Mouse (Mus musculus) hindbrain, postnatal 0 days (tissue): Measurements from ENCODE around the gene Olfr522. TPM values are rescaled to one million over a fixed set of nuclear protein-coding genes. Genes with fewer than 3 reads are reported as not detected.
"Not testable (repeated sequence)": the region's sequence is repeated elsewhere in the genome, so short reads cannot be mapped to it uniquely, and the experiment has no call there.

ENCODE experiments used
- ATAC-seq: fragments of 200-750 bp; cut with Nextera tagmentation; 2 replicates; pipeline ENCODE4 v1.8.0; 2017; ENCODE audit warnings: mild to moderate bottlenecking, moderate TSS enrichment, moderate library complexity
- DNase-seq: peaks from one replicate; pipeline ENCODE4 v3.0.0-alpha.2; 2015; ENCODE audit warnings: low spot score
- H3K27ac ChIP-seq: fragments of 300-500 bp; sonication (generic); 2 replicates; pipeline ENCODE4 v1.5.1; 2014; ENCODE audit warnings: mild to moderate bottlenecking
- H3K27me3 ChIP-seq: fragments of 300-500 bp; sonication (generic); 2 replicates; pipeline ENCODE4 v1.6.1; 2014; ENCODE audit warnings: low read length, mixed read lengths; ENCODE audit not compliant: insufficient read depth
- H3K36me3 ChIP-seq: fragments of 300-500 bp; sonication (generic); 2 replicates; pipeline ENCODE4 v1.6.1; 2014; ENCODE audit warnings: low read length, mixed read lengths; ENCODE audit not compliant: insufficient read depth
- H3K4me1 ChIP-seq: fragments of 300-500 bp; sonication (generic); 2 replicates; pipeline ENCODE4 v1.6.1; 2014; ENCODE audit warnings: antibody characterized with exemption, low read length, mixed read lengths; ENCODE audit not compliant: insufficient read depth
- H3K4me2 ChIP-seq: fragments of 300-500 bp; sonication (generic); 2 replicates; pipeline ENCODE4 v1.6.1; 2014; ENCODE audit warnings: low read depth, mild to moderate bottlenecking, low read length, moderate library complexity, mixed read lengths
- H3K4me3 ChIP-seq: fragments of 300-500 bp; sonication (generic); 2 replicates; pipeline ENCODE4 v1.5.1; 2014; ENCODE audit warnings: low read length
- H3K9ac ChIP-seq: fragments of 300-500 bp; sonication (generic); replicated peaks from 2 replicates; pipeline ENCODE4 v1.6.1; 2014; ENCODE audit warnings: mild to moderate bottlenecking, low read length, moderate library complexity, mixed read lengths
- H3K9me3 ChIP-seq: fragments of 300-500 bp; sonication (generic); 2 replicates; pipeline ENCODE4 v1.6.1; 2016; ENCODE audit warnings: low read length, mixed read lengths
- CTCF ChIP-seq: IDR thresholded peaks from 2 replicates; pipeline ENCODE4 v1.5.1; 2016; ENCODE audit warnings: antibody characterized with exemption, control low read depth, low read depth
- WGBS: fragments of 180-500 bp; shearing (Covaris S2); extraction: QIAGEN DNeasy Blood & Tissue Kit; methylation state at CpG from one replicate; pipeline ENCODE4 v1.1.7; 2014; 5-methylcytosine and 5-hydroxymethylcytosine counted together
- polyA plus RNA-seq: library from polyadenylated mRNA; unstranded; fragments of >200 nt; fragmentation: Nextera tagmentation; extraction: Ambion mirVana; gene quantifications from 2 replicates; pipeline ENCODE4 v1.2.1, GENCODE M21; 2015
- total RNA-seq: library from RNA; depleted of rRNA; stranded (reverse); fragments of >200 nt; gene quantifications from 2 replicates; pipeline ENCODE4 v1.2.3, GENCODE M21; 2014

The Olfr522 gene
- total and polyA plus RNA-seq, 2 experiments from 2014 or later: not detected

DNA sequence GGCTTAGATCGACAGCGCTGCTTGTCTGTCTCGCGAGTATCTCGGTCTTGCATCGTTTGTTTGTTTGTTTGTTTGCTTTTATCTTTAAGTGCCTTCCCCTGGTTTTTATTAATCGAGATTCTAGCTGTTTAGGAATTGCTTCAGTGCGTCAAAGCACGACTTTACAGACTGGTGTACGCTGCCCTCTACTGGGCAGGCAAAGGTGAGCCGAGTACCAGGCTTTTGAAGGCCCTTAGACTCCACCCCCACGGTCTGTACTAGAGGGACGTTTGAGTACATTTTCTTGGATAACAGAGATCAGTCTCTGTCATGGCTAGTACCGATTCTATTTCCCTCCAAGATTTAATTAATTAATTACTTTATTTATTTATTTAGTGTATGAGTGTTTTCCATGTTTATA lies 23.2 kb downstream of the Olfr522 start:
- TF ChIP-seq CTCF: peak; percentile 73
- H3K4me3 ChIP-seq: no peak overlapping the region
- no peak overlapping the region for H3K4me2 ChIP-seq
- no peak overlapping the region for H3K9ac ChIP-seq
- H3K9me3 ChIP-seq: no peaks in the 10 kb centered on the region
- no peak for ATAC-seq
- no peaks in the 10 kb centered on the region for H3K36me3 ChIP-seq
- H3K27ac ChIP-seq: no peak overlapping the region
- H3K4me1 ChIP-seq: peaks cover 3% of the 10 kb centered on the region; the same call in 1 of the 2 replicates
- no peaks in the 10 kb centered on the region for H3K27me3 ChIP-seq
- 5% methylated on average over 14 of the region's 14 CpGs for WGBS
- peak; percentile 79 for DNase-seq

DNA sequence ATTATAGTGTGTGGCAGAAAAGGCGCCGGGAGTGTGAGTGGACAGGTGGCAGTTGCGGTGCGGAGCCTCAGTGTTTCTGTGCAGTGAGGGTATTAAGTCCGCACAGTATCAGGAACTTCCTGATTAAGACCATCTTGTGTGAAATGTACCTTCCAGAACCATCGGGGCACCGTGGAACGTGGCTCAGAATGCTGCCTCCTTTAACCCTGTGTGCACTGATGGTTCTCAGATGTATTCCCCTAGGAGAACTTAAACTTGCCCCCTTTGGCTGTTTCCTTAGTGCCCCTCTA lies 26.6 kb downstream of the Olfr522 start:
- H3K9ac ChIP-seq: peak overlapping the region; percentile 76
- DNase-seq (no peak), ATAC-seq (no peak)
- no peaks in the 10 kb centered on the region for H3K36me3 ChIP-seq
- TF ChIP-seq CTCF: no peak
- WGBS: 0% methylated on average over 8 of the region's 8 CpGs
- H3K4me1 ChIP-seq: peaks cover 3% of the 10 kb centered on the region; the same call in 1 of the 2 replicates
- H3K4me2 ChIP-seq: peak overlapping the region; percentile 92
- H3K4me3 ChIP-seq: peak overlapping the region; percentile 61
- no peaks in the 10 kb centered on the region for H3K9me3 ChIP-seq
- H3K27ac ChIP-seq: peak overlapping the region; percentile 90
- H3K27me3 ChIP-seq: no peaks in the 10 kb centered on the region

DNA sequence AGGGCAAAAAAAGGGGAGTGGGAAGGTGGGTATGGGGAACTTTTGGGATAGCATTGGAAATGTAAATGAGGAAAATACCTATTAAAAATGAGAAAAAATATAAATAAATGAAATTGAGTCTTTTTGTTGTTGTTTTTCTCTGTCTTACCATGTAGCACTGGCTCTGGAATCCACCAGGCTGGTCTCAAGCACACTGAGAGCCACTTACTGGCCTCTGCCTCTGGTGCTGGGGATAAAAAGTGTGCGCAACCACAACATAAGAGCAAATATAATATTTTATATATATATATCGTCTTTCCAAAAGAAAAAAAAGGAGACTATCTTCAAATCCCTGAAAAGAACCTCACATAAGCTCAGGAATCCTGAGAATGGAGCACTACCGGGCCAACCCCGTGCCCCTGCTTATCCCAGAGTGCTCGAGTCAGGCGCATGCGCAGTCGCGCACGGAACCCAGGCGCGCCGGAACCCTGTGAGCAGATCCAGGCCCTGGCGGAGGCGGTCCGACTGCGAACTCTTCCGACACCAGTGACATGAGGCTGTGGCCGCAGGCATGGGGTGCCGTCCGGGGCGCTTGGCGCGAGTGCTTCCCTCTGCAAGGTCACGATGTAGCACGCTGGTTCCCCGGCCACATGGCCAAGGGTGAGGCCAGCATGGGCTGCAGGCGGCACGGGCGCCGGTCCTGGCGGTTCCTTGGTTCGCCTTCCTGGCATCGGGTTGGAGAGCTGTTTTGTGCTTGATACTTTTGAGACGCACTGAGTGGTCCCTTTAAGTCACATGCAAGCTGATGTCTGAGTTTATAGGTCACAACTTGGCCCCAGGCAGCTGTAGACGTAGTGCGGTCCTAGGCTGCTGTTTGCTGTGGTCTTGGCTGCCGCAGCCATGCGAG lies 27.2 kb downstream of the Olfr522 start, which contains the start of gene Mtg1:
Gene Mtg1 (plus strand): TSS at position 430 of the 886 bp plus-strand sequence.
- H3K9me3 ChIP-seq: no peaks in the 10 kb centered on the region
- ATAC-seq (peak; percentile 98), DNase-seq (peak; percentile 98)
- 2% methylated on average over 39 of the region's 39 CpGs for WGBS
- peak within 1 kb of the TSS; percentile 61 for H3K4me3 ChIP-seq
- H3K9ac ChIP-seq: peak within 1 kb of the TSS; percentile 76
- peak within 1 kb of the TSS; percentile 92 for H3K4me2 ChIP-seq
- peaks cover 3% of the 10 kb centered on the region; the same call in 1 of the 2 replicates for H3K4me1 ChIP-seq
- no peaks in the 10 kb centered on the region for H3K27me3 ChIP-seq
- H3K36me3 ChIP-seq: no peaks in the 10 kb centered on the region
- peak within 1 kb of the TSS; percentile 90 for H3K27ac ChIP-seq
- peak; percentile 4; the same call in 1 of the 2 replicates for TF ChIP-seq CTCF

DNA sequence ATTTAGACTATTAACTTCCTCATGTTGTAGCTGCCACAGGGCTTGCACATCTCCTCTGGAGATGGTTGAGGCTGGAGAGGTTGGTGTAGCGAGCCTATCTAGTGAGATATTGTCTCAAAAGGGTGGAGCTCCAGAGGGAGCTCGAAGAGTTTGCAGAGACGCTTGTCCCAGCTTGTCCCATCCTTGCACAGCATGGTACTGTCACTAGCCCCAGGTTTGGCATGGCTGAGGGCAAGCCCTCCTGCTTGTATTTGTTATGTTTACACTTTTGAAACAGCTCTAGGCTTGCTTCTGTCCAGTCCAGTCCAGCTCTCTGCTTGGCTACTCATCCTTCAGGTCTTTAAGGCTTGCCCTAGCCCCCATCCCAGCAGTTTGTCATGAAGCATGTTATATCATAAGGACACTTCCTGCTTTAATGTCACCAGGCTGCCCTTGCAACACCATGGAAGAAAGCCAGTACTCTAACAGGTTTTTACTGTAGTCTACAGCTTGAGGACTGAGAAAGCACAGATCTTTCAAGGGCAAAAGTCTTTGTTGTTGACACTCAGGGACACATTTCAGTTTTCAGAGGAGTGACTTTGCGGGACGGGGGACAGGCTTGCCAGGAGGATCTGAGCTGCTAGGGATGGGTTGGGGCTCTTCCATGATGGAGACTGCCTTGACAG lies 29.3 kb downstream of the Olfr522 start:
- Histone ChIP-seq H3K9ac (no peak overlapping the region), H3K36me3 (no peaks in the 10 kb centered on the region), H3K4me3 (no peak overlapping the region), H3K4me2 (no peak overlapping the region), H3K9me3 (no peaks in the 10 kb centered on the region), H3K4me1 (peaks cover 3% of the 10 kb centered on the region; the same call in 1 of the 2 replicates), H3K27ac (no peak overlapping the region), H3K27me3 (no peaks in the 10 kb centered on the region)
- ATAC-seq (no peak), DNase-seq (no peak)
- 87% methylated on average over 5 of the region's 5 CpGs for WGBS
- TF ChIP-seq CTCF: no peak

DNA sequence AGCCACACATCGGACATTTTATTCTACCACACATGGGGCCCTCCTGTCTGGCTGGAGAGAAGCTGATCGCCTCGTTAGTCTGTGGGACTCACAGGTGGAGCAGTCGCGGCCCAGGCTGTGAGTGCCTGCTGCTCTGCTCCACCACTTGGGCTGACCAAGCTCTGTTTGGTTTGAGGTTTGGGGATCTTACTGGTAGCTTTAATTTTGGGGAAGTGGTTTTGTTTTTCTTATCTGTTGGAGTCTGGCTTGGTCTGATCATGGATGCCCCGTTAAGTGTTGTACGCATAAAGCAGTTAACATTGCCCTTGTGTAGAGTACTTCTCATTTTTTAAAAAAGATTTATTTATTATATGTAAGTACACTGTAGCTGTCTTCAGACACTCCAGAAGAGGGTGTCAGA lies 30.5 kb downstream of the Olfr522 start:
- not testable (repeated sequence) for H3K27ac ChIP-seq, H3K36me3 ChIP-seq, ATAC-seq

DNA sequence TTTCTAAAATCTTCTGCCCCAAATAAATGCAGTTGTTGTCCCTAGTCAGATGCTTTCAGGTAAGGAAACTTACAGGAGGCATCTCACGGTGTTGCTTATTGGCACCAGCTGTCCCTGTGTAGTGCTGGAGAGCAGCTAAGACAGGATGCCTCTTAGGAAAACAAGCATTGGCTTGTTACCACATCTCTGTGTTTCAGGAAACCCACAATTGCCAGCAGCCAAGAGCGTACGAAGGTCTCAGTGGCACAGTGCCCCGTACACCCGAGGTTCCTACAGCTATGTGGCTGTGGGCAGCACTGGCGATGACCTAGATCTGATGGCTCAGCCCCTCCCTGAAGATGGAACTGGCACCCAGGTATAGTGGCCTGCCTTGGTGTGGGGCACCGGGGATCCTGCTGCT lies 32.4 kb downstream of the Olfr522 start:
- WGBS: 95% methylated on average over 6 of the region's 7 CpGs
- H3K36me3 ChIP-seq, H3K9ac ChIP-seq, H3K4me1 ChIP-seq, H3K27ac ChIP-seq, ATAC-seq, H3K9me3 ChIP-seq, H3K27me3 ChIP-seq, H3K4me2 ChIP-seq, DNase-seq, H3K4me3 ChIP-seq: not testable (repeated sequence)

More for the DNA sequence above, 30.5 kb downstream of the Olfr522 start:
- not testable (repeated sequence) for H3K4me1 ChIP-seq, H3K4me3 ChIP-seq, H3K9ac ChIP-seq, H3K9me3 ChIP-seq, H3K27me3 ChIP-seq, H3K4me2 ChIP-seq, DNase-seq
- 95% methylated on average over 5 of the region's 7 CpGs for WGBS

DNA sequence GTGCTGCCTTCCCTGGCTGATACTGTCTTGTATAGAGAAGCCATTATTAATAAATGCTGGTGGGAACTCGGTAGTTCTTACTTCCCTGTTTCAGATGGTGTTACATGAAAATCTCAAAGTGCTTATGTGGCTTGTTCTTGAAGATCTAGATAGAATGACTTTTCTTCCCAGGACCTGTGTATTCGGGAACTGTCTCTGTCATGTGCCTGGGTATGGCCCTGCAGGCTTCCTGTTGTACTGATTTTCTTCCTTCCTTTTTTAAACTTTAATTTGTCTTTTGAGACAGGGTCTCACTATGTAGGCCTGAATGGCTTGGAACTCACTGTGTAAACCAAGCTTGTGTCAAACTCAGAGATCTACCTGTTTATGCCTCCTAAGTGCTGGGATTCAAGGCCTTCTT lies 36.7 kb downstream of the Olfr522 start:
- no peaks in the 10 kb centered on the region for H3K27me3 ChIP-seq
- no peak overlapping the region for H3K4me3 ChIP-seq
- 90% methylated on average over 2 of the region's 2 CpGs for WGBS
- DNase-seq (no peak), ATAC-seq (no peak)
- no peak overlapping the region for H3K4me2 ChIP-seq
- no peaks in the 10 kb centered on the region for H3K9me3 ChIP-seq
- no peak overlapping the region for H3K9ac ChIP-seq
- H3K4me1 ChIP-seq: no peaks in the 10 kb centered on the region
- no peak for TF ChIP-seq CTCF
- H3K27ac ChIP-seq: no peak overlapping the region
- no peaks in the 10 kb centered on the region for H3K36me3 ChIP-seq
